Mouse (Mus musculus) mammary gland, adult 2 months (tissue): ENCODE results near the gene Fbxl19. TPM values are rescaled to one million over a fixed set of nuclear protein-coding genes. Genes with fewer than 3 reads are reported as not detected.

Experiments
- polyA plus RNA-seq: library from polyadenylated mRNA; depleted of rRNA; stranded (reverse); fragments of >200 nt; gene quantifications from 2 replicates; pipeline ENCODE4 v1.2.3, GENCODE M21; 2012; ENCODE audit warnings: low replicate concordance; rRNA removed

The Fbxl19 gene
- polyA plus RNA-seq: 21.7 and 47.3 TPM in 2 replicates

DNA sequence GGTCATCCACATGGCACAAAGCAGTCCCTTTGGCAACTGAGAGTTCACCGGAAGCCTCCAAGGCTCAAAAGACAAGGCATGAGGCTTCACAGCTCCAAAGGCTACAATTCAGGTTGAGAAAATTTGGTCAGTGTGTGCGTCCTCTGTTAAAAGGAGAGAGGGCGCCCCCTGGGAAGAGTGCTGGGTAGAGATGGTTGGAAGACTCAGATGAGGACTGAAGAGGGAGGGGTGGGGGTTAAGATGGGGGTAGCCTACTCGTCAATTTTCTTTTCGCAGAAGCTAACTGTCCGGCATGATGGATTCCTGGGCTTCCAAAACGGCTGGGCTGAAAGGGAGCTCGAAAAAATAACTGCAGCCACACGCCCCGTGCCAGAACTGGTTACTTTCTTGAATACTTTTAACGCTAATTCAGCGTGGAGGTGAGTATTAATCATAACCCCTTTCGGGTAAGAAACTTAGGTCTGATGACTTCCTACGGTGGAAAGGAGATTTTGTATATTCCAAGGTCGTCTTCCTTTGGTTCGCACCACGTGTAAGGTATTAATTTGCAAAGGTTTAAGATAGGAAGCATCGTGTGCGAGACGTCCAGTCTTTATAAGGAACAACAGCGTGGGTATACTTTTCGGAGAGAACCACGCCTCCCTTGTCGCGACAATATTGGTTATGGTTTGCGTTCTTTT lies at the start of gene Fbxl19:
TSS of gene Fbxl19 (plus strand) at position 178 of the 680 bp plus-strand sequence.

GRCm38 (mm10) chr7:127708207-127709078 lies 35.9 kb upstream of the Fbxl19 start, which contains the start of gene Bcl7c:
TSS of gene Bcl7c (minus strand) at chr7:127708933.

GRCm38 (mm10) chr7:127712461-127713385 lies 31.6 kb upstream of the Fbxl19 start, which contains the start of gene Ctf1:
TSS of gene Ctf1 (plus strand) at chr7:127712736.

GRCm38 (mm10) chr7:127732066-127732465 lies 12.3 kb upstream of the Fbxl19 start, which contains the start of gene Ctf2:
TSS of gene Ctf2 (minus strand) at chr7:127732166.

GRCm38 (mm10) chr7:127769651-127770038 lies 25.3 kb downstream of the Fbxl19 start, which contains the start of gene Orai3:
TSS of gene Orai3 (plus strand) at chr7:127769815.

DNA sequence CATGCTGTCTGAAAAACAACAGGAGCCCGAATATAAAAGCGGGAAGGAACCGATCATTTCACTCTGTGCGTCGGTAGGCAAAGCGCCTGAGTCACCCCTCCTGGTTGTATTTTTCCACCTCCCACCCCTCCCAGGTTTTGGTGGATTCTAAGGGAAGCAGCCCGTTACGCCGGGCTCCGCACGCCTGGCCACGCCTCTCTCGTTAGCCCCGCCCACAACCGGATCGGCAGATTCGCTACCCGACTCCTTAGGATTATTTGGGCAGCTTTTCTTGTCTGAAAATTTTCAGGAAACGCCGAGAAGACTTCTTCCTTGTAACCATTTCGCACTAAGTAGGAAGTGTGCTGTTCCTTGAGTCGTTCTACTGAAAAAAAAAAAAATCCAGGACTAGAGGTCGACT lies 32.1 kb downstream of the Fbxl19 start, which contains the start of gene Setd1a:
TSS of gene Setd1a (plus strand) at position 245 of the 400 bp plus-strand sequence.

DNA sequence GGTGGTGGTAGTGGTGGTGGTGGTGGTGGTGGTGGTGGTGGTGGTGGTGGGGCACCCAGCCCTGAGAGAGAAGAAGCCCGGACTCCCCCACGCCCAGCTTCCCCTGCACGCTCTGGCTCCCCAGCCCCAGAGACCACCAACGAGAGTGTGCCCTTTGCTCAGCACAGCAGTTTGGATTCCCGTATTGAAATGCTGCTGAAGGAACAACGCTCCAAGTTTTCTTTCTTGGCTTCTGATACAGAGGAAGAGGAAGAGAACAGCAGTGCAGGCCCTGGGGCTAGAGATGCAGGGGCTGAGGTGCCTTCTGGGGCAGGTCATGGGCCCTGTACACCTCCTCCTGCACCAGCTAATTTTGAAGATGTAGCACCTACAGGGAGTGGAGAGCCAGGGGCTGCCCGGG lies 41.0 kb downstream of the Fbxl19 start, which contains the start of gene Gm49388:
TSS of gene Gm49388 (plus strand) at position 301 of the 400 bp plus-strand sequence.

GRCm38 (mm10) chr7:127800435-127801009 lies 56.2 kb downstream of the Fbxl19 start, which contains the start of gene Hsd3b7:
TSS of gene Hsd3b7 (plus strand) at chr7:127800604.

Other genes starting within 250 kb of the Fbxl19 start
- 25.8 and 41.8 TPM in 2 replicates for gene Srcap, start 232.6 kb upstream of the Fbxl19 start, polyA plus RNA-seq
- gene Gm42715, start 225.0 kb upstream of the Fbxl19 start, polyA plus RNA-seq: 7.2 and 11.5 TPM in 2 replicates
- gene Tmem265, start 183.2 kb upstream of the Fbxl19 start, polyA plus RNA-seq: 3.3 TPM in 1 of 2 replicates, not detected in the other
- 72.6 and 74.4 TPM in 2 replicates for gene Phkg2, start 171.2 kb upstream of the Fbxl19 start, polyA plus RNA-seq
- gene Ccdc189, start 155.9 kb upstream of the Fbxl19 start, polyA plus RNA-seq: 4.0 and 5.5 TPM in 2 replicates
- gene Rnf40, start 155.8 kb upstream of the Fbxl19 start, polyA plus RNA-seq: 26.2 and 26.4 TPM in 2 replicates
- gene Zfp629, start 128.7 kb upstream of the Fbxl19 start, polyA plus RNA-seq: 11.0 and 12.2 TPM in 2 replicates
- 14.7 and 42.1 TPM in 2 replicates for gene Bcl7c, start 35.6 kb upstream of the Fbxl19 start, polyA plus RNA-seq
- 27.0 and 30.5 TPM in 2 replicates for gene Ctf1, start 31.8 kb upstream of the Fbxl19 start, polyA plus RNA-seq
- gene Ctf2, start 12.4 kb upstream of the Fbxl19 start, polyA plus RNA-seq: not detected in 2 replicates
- gene Orai3, start 25.3 kb downstream of the Fbxl19 start, polyA plus RNA-seq: 59.8 and 66.6 TPM in 2 replicates
- gene Setd1a, start 32.1 kb downstream of the Fbxl19 start, polyA plus RNA-seq: 9.4 and 14.6 TPM in 2 replicates
- not detected in 2 replicates for gene Gm49388, start 41.1 kb downstream of the Fbxl19 start, polyA plus RNA-seq
- gene Hsd3b7, start 56.1 kb downstream of the Fbxl19 start, polyA plus RNA-seq: 113 and 134 TPM in 2 replicates
- 76.6 and 81.0 TPM in 2 replicates for gene Stx4a, start 79.8 kb downstream of the Fbxl19 start, polyA plus RNA-seq
- gene Stx1b, start 80.0 kb downstream of the Fbxl19 start, polyA plus RNA-seq: 18.3 and 29.9 TPM in 2 replicates
- gene Zfp646, start 131.7 kb downstream of the Fbxl19 start, polyA plus RNA-seq: 18.1 and 26.0 TPM in 2 replicates
- 5.9 and 11.9 TPM in 2 replicates for gene Zfp668, start 132.3 kb downstream of the Fbxl19 start, polyA plus RNA-seq
- gene Prss53, start 146.4 kb downstream of the Fbxl19 start, polyA plus RNA-seq: 4.5 and 6.8 TPM in 2 replicates
- not detected in 2 replicates for gene Gm21974, start 150.9 kb downstream of the Fbxl19 start, polyA plus RNA-seq
- 248 and 313 TPM in 2 replicates for gene Vkorc1, start 151.1 kb downstream of the Fbxl19 start, polyA plus RNA-seq
- gene Bckdk, start 159.5 kb downstream of the Fbxl19 start, polyA plus RNA-seq: 125 and 251 TPM in 2 replicates
- 13.4 and 25.0 TPM in 2 replicates for gene Kat8, start 168.0 kb downstream of the Fbxl19 start, polyA plus RNA-seq
- 27.2 and 27.4 TPM in 2 replicates for gene Prss8, start 185.6 kb downstream of the Fbxl19 start, polyA plus RNA-seq
- 31.6 and 38.5 TPM in 2 replicates for gene Prss36, start 202.2 kb downstream of the Fbxl19 start, polyA plus RNA-seq
- gene Fus, start 222.9 kb downstream of the Fbxl19 start, polyA plus RNA-seq: 234 and 274 TPM in 2 replicates
- gene Pycard, start 249.3 kb downstream of the Fbxl19 start, polyA plus RNA-seq: 66.4 and 86.7 TPM in 2 replicates